Mouse (Mus musculus) bone marrow, adult 2 months (tissue): Measurements from ENCODE around the gene Kcnk6. TPM values are rescaled to one million over a fixed set of nuclear protein-coding genes. Genes with fewer than 3 reads are reported as not detected.

Source experiments
- H3K27ac ChIP-seq: fragments of 200-500 bp; 2 replicates; pipeline ENCODE4 v1.5.1; 2012; ENCODE audit warnings: low read depth, mild to moderate bottlenecking, control low read depth, inconsistent platforms, low read length; ENCODE audit not compliant: control insufficient read depth, poor library complexity, insufficient read depth
- H3K4me1 ChIP-seq: fragments of 200-500 bp; 2 replicates; pipeline ENCODE4 v1.6.1; 2011; ENCODE audit warnings: low read length; ENCODE audit not compliant: control insufficient read depth, insufficient read depth
- H3K4me3 ChIP-seq: fragments of 200-500 bp; replicated peaks from 2 replicates; pipeline ENCODE3; 2011; ENCODE audit warnings: mild to moderate bottlenecking, low read depth, low read length, control low read depth; ENCODE audit not compliant: control insufficient read depth
- CTCF ChIP-seq: fragments of 200-500 bp; IDR thresholded peaks from 2 replicates; pipeline ENCODE4 v1.5.1; 2011; ENCODE audit warnings: low read length, control low read depth; ENCODE audit not compliant: control insufficient read depth, insufficient read depth
- POLR2A ChIP-seq: fragments of 200-500 bp; IDR thresholded peaks from 2 replicates; pipeline ENCODE4 v1.6.1; 2011; ENCODE audit warnings: low read depth, mild to moderate bottlenecking, control low read depth, low read length, borderline replicate concordance; ENCODE audit not compliant: control insufficient read depth
- WGBS: fragments of 180-500 bp; shearing (Covaris S2); methylation state at CpG from one replicate; pipeline ENCODE4 v1.1.7; 2018; 5-methylcytosine and 5-hydroxymethylcytosine counted together
- polyA plus RNA-seq: library from polyadenylated mRNA; stranded (reverse); fragments of >200 nt; gene quantifications from 2 replicates; pipeline ENCODE4 v1.2.4, GENCODE M21; 2011; ENCODE audit warnings: low replicate concordance; ENCODE audit not compliant: missing spikeins, insufficient read depth, insufficient read length

Gene Kcnk6
- 3.5 and 8.8 TPM in 2 replicates for polyA plus RNA-seq

- Histone ChIP-seq H3K27ac (peak within 1 kb of the TSS; percentile 58; the same call in 1 of the 2 replicates), H3K4me3 (peak within 1 kb of the TSS; percentile 92), H3K4me1 (no peaks in the 10 kb centered on the region; the same call in 1 of the 2 replicates)
- under 1% methylated on average over 62 of the region's 62 CpGs for WGBS
- no peak for TF ChIP-seq CTCF
- no peak; the same call in 1 of the 2 replicates for TF ChIP-seq POLR2A
These were observed at the start of gene Kcnk6 for GRCm38 (mm10) chr7:29232247-29233013. TSS of gene Kcnk6 (minus strand) at chr7:29232515.

- no peak for TF ChIP-seq POLR2A
- no peak for TF ChIP-seq CTCF
- WGBS = under 1% methylated on average over 80 of the region's 80 CpGs
- H3K4me3 ChIP-seq = peak within 1 kb of the TSS; percentile 75
- no peaks in the 10 kb centered on the region; the same call in 1 of the 2 replicates for H3K4me1 ChIP-seq
- peak within 1 kb of the TSS; percentile 5 for H3K27ac ChIP-seq
These were observed 49.1 kb upstream of the Kcnk6 start, which contains the start of gene Spint2 for GRCm38 (mm10) chr7:29281201-29282073. TSS of gene Spint2 (minus strand) at chr7:29281912.

- Histone ChIP-seq H3K4me1 (no peaks in the 10 kb centered on the region; the same call in 1 of the 2 replicates), H3K27ac (no peak overlapping the region), H3K4me3 (peak overlapping the region; percentile 75)
- TF ChIP-seq CTCF = no peak
- no peak for TF ChIP-seq POLR2A
- 6% methylated on average over 13 of the region's 13 CpGs for WGBS
These were observed 48.5 kb upstream of the Kcnk6 start for GRCm38 (mm10) chr7:29280801-29281200.

GRCm38 (mm10) chr7:29279924-29280323, 47.6 kb upstream of the Kcnk6 start:
- no peak overlapping the region for H3K27ac ChIP-seq

DNA sequence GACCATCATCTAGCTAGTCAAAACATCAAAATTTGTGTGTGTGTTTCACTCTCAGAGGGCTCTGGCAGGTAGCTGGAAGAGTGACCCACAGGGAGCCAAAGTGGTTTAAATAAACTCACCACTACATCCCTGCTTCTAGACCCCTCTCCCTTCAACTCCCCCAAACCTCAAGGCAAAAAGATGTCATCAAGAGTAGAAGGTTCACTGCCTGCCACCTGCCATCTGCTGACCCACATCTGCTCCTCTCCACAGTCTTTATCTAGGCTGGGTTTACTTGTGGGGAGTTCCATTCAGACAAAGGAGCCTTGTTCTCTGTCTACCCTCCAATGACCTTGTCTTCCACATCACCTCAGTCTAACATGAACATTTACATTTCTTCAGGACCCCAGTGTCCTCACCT, 46.9 kb upstream of the Kcnk6 start:
- no peak overlapping the region for H3K27ac ChIP-seq
- no peak overlapping the region for H3K4me3 ChIP-seq
- TF ChIP-seq CTCF (no peak), POLR2A (no peak)
- no peaks in the 10 kb centered on the region; the same call in 1 of the 2 replicates for H3K4me1 ChIP-seq

More at GRCm38 (mm10) chr7:29279924-29280323, 47.6 kb upstream of the Kcnk6 start:
- 85% methylated on average over 8 of the region's 8 CpGs for WGBS
- Histone ChIP-seq H3K4me3 (no peak overlapping the region), H3K4me1 (no peaks in the 10 kb centered on the region; the same call in 1 of the 2 replicates)
- TF ChIP-seq POLR2A (no peak), CTCF (no peak)

- Histone ChIP-seq H3K4me1 (no peaks in the 10 kb centered on the region; the same call in 1 of the 2 replicates), H3K27ac (no peak overlapping the region), H3K4me3 (no peak overlapping the region)
- 83% methylated on average over 4 of the region's 4 CpGs for WGBS
- TF ChIP-seq CTCF = no peak
- TF ChIP-seq POLR2A = no peak
These were observed 45.2 kb upstream of the Kcnk6 start for GRCm38 (mm10) chr7:29277510-29277909.

DNA sequence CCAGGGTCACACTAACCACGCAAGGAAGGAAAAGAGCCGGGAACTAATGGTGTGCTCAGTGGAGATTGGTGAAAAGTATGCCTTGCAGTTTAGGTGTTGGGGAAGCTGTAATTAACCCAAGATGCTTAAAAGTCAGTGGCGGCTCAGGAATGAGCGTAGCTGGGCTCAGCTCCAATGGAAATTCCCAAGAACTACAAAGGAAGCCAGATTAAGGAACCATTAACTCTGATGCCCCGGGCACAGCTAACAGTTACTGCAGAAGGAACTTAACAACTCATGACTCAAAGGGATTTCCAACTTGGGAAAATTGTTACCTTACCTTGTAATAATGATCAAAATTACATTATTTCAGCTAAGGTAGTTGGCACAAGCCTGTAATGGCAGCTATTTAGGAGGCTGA, 44.4 kb upstream of the Kcnk6 start:
- no peak overlapping the region for H3K4me3 ChIP-seq
- H3K4me1 ChIP-seq = no peaks in the 10 kb centered on the region
- 68% methylated on average over 5 of the region's 5 CpGs for WGBS
- TF ChIP-seq CTCF (no peak), POLR2A (no peak)
- no peak overlapping the region for H3K27ac ChIP-seq

GRCm38 (mm10) chr7:29271687-29272465, 39.6 kb upstream of the Kcnk6 start:
- Histone ChIP-seq H3K27ac (no peak overlapping the region), H3K4me1 (peaks cover 1% of the 10 kb centered on the region; the same call in 1 of the 2 replicates), H3K4me3 (no peak overlapping the region)
- WGBS = 76% methylated on average over 8 of the region's 8 CpGs
- TF ChIP-seq POLR2A (no peak), CTCF (no peak)
